Comparison of ENCODE assay signal across 17 mouse cellular contexts in the genomic region with DNA sequence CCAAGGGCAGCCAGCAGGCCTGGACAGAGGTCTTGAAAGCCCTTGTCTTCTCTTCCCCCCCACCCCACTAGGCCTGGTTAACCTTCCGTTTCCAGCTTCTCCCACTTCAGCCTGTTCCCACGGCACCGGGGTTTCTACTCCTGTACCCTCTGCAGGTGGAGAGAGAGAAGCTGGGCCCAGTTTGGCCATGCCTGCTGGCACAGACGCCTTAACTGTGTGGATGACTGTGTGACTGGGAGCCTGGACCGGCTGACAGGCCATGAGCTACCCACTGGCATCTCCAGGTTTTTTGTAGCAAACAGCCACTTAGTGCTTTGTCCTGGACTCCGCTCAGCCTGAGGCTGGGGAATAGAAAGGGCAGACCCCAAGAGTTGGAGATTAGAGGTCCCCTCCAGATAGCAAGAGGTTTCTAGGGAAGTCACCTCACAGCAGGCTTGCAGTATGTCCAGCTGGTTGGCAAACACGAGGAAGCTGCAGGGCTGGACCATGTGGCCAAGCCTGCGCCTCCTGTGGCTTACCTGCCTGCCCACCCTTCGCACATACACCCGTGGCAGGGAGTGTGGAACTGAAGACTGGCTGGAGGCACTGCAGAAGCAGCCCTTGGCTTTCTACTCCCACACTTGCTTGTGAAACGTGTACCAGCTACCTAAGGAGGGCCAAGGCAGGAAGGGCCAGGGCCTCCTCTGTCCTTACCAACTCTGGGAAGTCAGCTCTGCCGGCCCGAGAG. TPM values are rescaled to one million over a fixed set of nuclear protein-coding genes. Genes with fewer than 3 reads are reported as not detected.
DNase-seq lines count a peak whose midpoint lies in the region; ATAC-seq lines count a peak whose summit lies in the region.
"Had no signal": no experiment of that assay in that cellular context is flagged by ENCODE, and none has a peak within 500 bp of the region (broad histone marks: within the 10 kb centered on the region; RNA-seq: fewer than 3 reads in every experiment).

No protein-coding gene starts in this region.

- WGBS in heart, embryonic 11.5 days (ENCODE audit: insufficient replicate concordance) = 88% methylated on average over 13 of the region's 13 CpGs
- WGBS in midbrain, embryonic 14.5 days = 89% methylated on average over 13 of the region's 13 CpGs
- 92% methylated on average over 13 of the region's 13 CpGs for WGBS in midbrain, embryonic 10.5 days

- H3K4me3 ChIP-seq in heart, embryonic 11.5 days (ENCODE audit: low read depth, low read length) = no peak overlapping the region
- no peak overlapping the region for H3K4me3 ChIP-seq in midbrain, embryonic 14.5 days (replicated peaks; ENCODE audit: low read depth, low read length)
- no peak overlapping the region for H3K4me3 ChIP-seq in midbrain, embryonic 10.5 days
- H3K4me3 ChIP-seq: embryonic facial prominence, embryonic 12.5 days; forebrain, embryonic 12.5 days; heart, embryonic 10.5 days; heart, embryonic 15.5 days had no signal

- H3K36me3 ChIP-seq in heart, embryonic 11.5 days (ENCODE audit: control insufficient read depth, insufficient read depth, low read length) = peaks cover 48% of the 10 kb centered on the region
- peaks cover 80% of the 10 kb centered on the region for H3K36me3 ChIP-seq in midbrain, embryonic 14.5 days (ENCODE audit: control insufficient read depth, insufficient read depth, low read length)
- peaks cover 82% of the 10 kb centered on the region for H3K36me3 ChIP-seq in midbrain, embryonic 10.5 days

- H3K9ac ChIP-seq in heart, embryonic 11.5 days (ENCODE audit: low read depth, low read length) = no peak overlapping the region
- no peak overlapping the region for H3K9ac ChIP-seq in midbrain, embryonic 14.5 days (replicated peaks; ENCODE audit: low read length)
- H3K9ac ChIP-seq: embryonic facial prominence, embryonic 12.5 days; forebrain, embryonic 12.5 days; heart, embryonic 15.5 days had no signal

- ATAC-seq in heart, embryonic 11.5 days (replicated peaks; ENCODE audit: insufficient number of reproducible peaks, low FRiP score, low TSS enrichment) = no peak
- ATAC-seq in midbrain, embryonic 14.5 days (ENCODE audit: low FRiP score, low TSS enrichment) = no peak
- ATAC-seq: hindbrain, embryonic 16.5 days had no signal

- H3K9me3 ChIP-seq in heart, embryonic 11.5 days (replicated peaks; ENCODE audit: control insufficient read depth, low read length) = no peaks in the 10 kb centered on the region
- no peaks in the 10 kb centered on the region for H3K9me3 ChIP-seq in midbrain, embryonic 14.5 days (ENCODE audit: control insufficient read depth, low read length)
- H3K9me3 ChIP-seq in midbrain, embryonic 10.5 days (replicated peaks) = no peaks in the 10 kb centered on the region
- H3K9me3 ChIP-seq: embryonic facial prominence, embryonic 12.5 days; forebrain, embryonic 12.5 days; heart, embryonic 10.5 days; heart, embryonic 15.5 days had no signal

- no peak overlapping the region for H3K4me2 ChIP-seq in heart, embryonic 11.5 days
- no peak overlapping the region for H3K4me2 ChIP-seq in midbrain, embryonic 14.5 days (ENCODE audit: low read length)
- H3K4me2 ChIP-seq: embryonic facial prominence, embryonic 12.5 days; forebrain, embryonic 12.5 days; heart, embryonic 15.5 days had no signal

- peak; percentile 64 for DNase-seq in cerebellum, adult 9-11 months
- no peak for DNase-seq in cerebellum, adult 9-10 months
- peak; percentile 85 for DNase-seq in heart, adult 11 months
- no peak for DNase-seq in midbrain, embryonic 14.5 days
- DNase-seq in midbrain, embryonic 10.5 days (ENCODE audit: low spot score) = no peak
- DNase-seq: adrenal gland, adult 2 months; gastrocnemius, postnatal 36 days; heart, adult 18-20 months; heart, postnatal 14 days; kidney, adult 11 months; kidney, adult 9 months had no signal

- H3K27me3 ChIP-seq in heart, embryonic 11.5 days (ENCODE audit: control insufficient read depth, insufficient read depth, low read length) = no peaks in the 10 kb centered on the region
- no peaks in the 10 kb centered on the region for H3K27me3 ChIP-seq in midbrain, embryonic 14.5 days (ENCODE audit: control insufficient read depth, insufficient read depth, low read length)
- H3K27me3 ChIP-seq in midbrain, embryonic 10.5 days (ENCODE audit: low read depth, poor library complexity, severe bottlenecking) = no peaks in the 10 kb centered on the region
- H3K27me3 ChIP-seq: embryonic facial prominence, embryonic 12.5 days; forebrain, embryonic 12.5 days; heart, embryonic 15.5 days had no signal

- H3K27ac ChIP-seq in heart, embryonic 11.5 days (ENCODE audit: low read depth, low read length) = no peak overlapping the region
- peak overlapping the region; percentile 38; the same call in 1 of the 2 replicates for H3K27ac ChIP-seq in midbrain, embryonic 14.5 days (replicated peaks; ENCODE audit: low read depth, low read length)
- no peak overlapping the region for H3K27ac ChIP-seq in midbrain, embryonic 10.5 days (replicated peaks)
- H3K27ac ChIP-seq: embryonic facial prominence, embryonic 12.5 days; forebrain, embryonic 12.5 days; heart, embryonic 10.5 days; heart, embryonic 15.5 days had no signal

- 0 out of 2 replicates have a peak, but pooled peaks cover 7% of the 10 kb centered on the region for H3K4me1 ChIP-seq in heart, embryonic 11.5 days (ENCODE audit: control insufficient read depth, insufficient read depth, low read length)
- H3K4me1 ChIP-seq in midbrain, embryonic 14.5 days (ENCODE audit: control insufficient read depth, insufficient read depth, low read length) = no peaks in the 10 kb centered on the region
- peaks cover 21% of the 10 kb centered on the region for H3K4me1 ChIP-seq in midbrain, embryonic 10.5 days
- H3K4me1 ChIP-seq: embryonic facial prominence, embryonic 12.5 days had no signal

RNA-seq across cellular contexts. Expression of gene A3galt2, which starts 3.0 kb away (rescaled TPM):
- 0.11 and 0.20 TPM in 2 replicates for polyA plus RNA-seq in heart, embryonic 11.5 days (2014; fragmentation: Nextera tagmentation; extraction: Ambion mirVana)
- 0.47 and 0.74 TPM in 2 replicates for polyA plus RNA-seq in midbrain, embryonic 14.5 days (2014; fragmentation: Nextera tagmentation; extraction: Ambion mirVana)
- polyA plus RNA-seq in midbrain, embryonic 10.5 days (2016; fragmentation: Nextera tagmentation; extraction: Ambion mirVana) = 0.10 and 0.24 TPM in 2 replicates
- polyA plus RNA-seq: heart, embryonic 15.5 days had no signal

RNA-seq across cellular contexts. Expression of gene Zfp362, which starts 53.7 kb away (rescaled TPM):
- polyA plus RNA-seq in heart, embryonic 11.5 days (2014; fragmentation: Nextera tagmentation; extraction: Ambion mirVana) = 21.0 and 21.3 TPM in 2 replicates
- polyA plus RNA-seq in midbrain, embryonic 14.5 days (2014; fragmentation: Nextera tagmentation; extraction: Ambion mirVana) = 28.3 and 35.7 TPM in 2 replicates
- polyA plus RNA-seq in midbrain, embryonic 10.5 days (2016; fragmentation: Nextera tagmentation; extraction: Ambion mirVana) = 36.5 and 37.9 TPM in 2 replicates

Comparison
In these comparisons a context has a peak if more than half of its experiments do, and no peak if none do; other contexts are left out.
1. DNase-seq: peak in cerebellum, adult 9-11 months (single experiment) and heart, adult 11 months (single experiment); none in cerebellum, adult 9-10 months (single experiment), midbrain, embryonic 14.5 days (single experiment) and midbrain, embryonic 10.5 days (single experiment).